Mouse (Mus musculus): ENCODE data around the gene Scfd1.
A peak's percentile ranks its signal among the peaks of the same experiment; 100 is the strongest.

DNA sequence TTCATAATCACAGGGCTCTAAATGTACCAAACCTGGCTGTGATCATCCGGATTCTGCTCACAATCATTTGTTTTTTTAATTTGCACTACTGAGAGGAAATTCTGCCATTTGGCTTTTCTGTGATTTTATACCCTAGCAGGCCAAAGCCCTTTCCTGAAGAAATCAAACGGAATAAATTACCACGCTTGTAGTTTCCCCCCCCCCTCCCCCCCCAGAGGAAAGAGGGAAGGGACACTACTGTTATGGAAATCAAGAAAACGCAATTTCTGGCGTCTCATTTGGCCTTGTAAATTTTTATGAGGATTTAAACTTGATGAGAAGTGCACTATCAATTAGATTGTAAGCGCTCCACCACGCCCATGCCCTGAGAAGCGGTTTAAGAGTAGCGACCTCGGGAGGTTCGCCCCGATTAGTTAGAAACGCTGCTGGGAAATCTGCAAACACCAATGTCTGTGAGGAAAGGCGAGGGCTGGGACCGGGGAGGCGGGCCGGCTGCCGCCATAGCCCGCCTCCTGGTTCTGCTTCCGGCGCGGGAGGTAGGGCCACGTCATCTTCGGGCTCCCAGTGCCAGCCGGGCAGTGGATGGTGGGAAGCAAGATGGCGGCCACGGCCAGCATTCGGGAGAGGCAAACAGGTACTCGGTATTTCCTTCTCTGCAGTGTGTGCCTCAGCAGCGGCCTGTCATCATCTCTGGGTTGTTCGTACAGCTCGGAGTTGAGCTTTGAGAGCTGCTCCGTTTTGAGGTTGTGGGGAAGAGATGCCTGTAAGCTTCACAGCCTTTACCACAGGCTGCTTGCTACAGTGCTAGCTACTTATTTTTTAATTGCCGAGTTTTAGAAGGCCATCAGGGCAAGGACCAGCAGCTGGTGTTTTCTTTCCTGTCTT is at the start of gene Scfd1:
- TF ChIP-seq CTCF (IDR thresholded peaks at IDR 0.05; ENCODE audit: extremely low read depth, insufficient read depth, low read length) (no peak), POLR2A (IDR thresholded peaks at IDR 0.05; ENCODE audit: extremely low read depth, insufficient read depth, low read length) (peak; percentile 75; the same call in 1 of the 2 replicates)
